Mouse (Mus musculus) myocyte (in vitro differentiated cells): ENCODE results near the gene 4930518I15Rik.
"Not testable (repeated sequence)": the region's sequence is repeated elsewhere in the genome, so short reads cannot be mapped to it uniquely, and the experiment has no call there.

Source experiments
- CEBPB ChIP-seq: IDR thresholded peaks from 2 replicates; pipeline ENCODE4 v1.6.1; 2011; ENCODE audit warnings: mild to moderate bottlenecking, moderate library complexity; ENCODE audit not compliant: poor library complexity, insufficient read depth, severe bottlenecking
- E2F4 ChIP-seq: IDR thresholded peaks from one replicate; pipeline ENCODE4 v1.6.1; 2011; ENCODE audit warnings: mild to moderate bottlenecking, control low read depth, moderate library complexity; ENCODE audit not compliant: insufficient read depth
- MAX ChIP-seq: IDR thresholded peaks from one replicate; pipeline ENCODE4 v1.6.1; 2011; ENCODE audit warnings: low read depth, mild to moderate bottlenecking, control low read depth
- MYOD1 ChIP-seq, 3 experiments: IDR thresholded peaks; one replicate each; pipeline ENCODE4 v1.6.1; 2011; ENCODE audit warnings: control low read depth in 2 of 3, low read depth in 2 of 3, mild to moderate bottlenecking in 2 of 3, moderate library complexity in 1 of 3; ENCODE audit not compliant: insufficient read length in 2 of 3, control insufficient read depth in 1 of 3
- POLR2A ChIP-seq: IDR thresholded peaks from one replicate; pipeline ENCODE4 v1.6.1; 2011; ENCODE audit warnings: low read depth, mild to moderate bottlenecking, control low read depth, moderate library complexity; ENCODE audit not compliant: insufficient read length
- TCF12 ChIP-seq: IDR thresholded peaks from one replicate; pipeline ENCODE4 v1.6.1; 2011; ENCODE audit warnings: mild to moderate bottlenecking, control low read depth; ENCODE audit not compliant: poor library complexity, insufficient read depth, severe bottlenecking
- USF1 ChIP-seq: IDR thresholded peaks from one replicate; pipeline ENCODE4 v1.6.1; 2011; ENCODE audit warnings: low read depth, mild to moderate bottlenecking, control low read depth, moderate library complexity

GRCm38 (mm10) chr2:156853999-156854771 lies 3.6 kb downstream of the 4930518I15Rik start:
- TF ChIP-seq CEBPB; POLR2A; MAX; USF1; TCF12; E2F4; MYOD1 (IDR thresholded peaks at IDR 0.05; ENCODE audit: control insufficient read depth in 1 of 3, insufficient read length in 2 of 3, low read depth in 2 of 3): not testable (repeated sequence)
